Mouse (Mus musculus): ENCODE results near the gene Snx5. TPM values are rescaled to one million over a fixed set of nuclear protein-coding genes. Genes with fewer than 3 reads are reported as not detected.

Snx5 gene
- polyA plus RNA-seq, 1 experiment from 2014 or later = 88.9 TPM

DNA sequence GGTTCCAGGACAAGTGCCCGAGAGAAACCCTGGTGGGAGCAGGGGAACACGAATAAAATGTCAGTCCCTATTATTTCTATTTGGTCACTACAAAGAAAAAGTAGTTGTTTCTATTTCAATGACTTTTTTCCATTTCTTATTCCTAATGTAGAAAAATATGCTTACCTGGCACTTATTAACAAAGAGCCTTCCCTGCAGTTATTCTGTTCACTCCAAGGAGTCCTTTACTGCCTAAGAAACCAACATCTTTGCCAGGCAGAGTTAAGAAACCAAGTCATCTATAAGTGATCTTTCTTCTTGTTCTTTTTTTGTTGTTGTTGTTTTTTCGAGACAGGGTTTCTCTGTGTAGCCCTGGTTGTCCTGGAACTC is 5.6 kb downstream of the Snx5 start:
- no peak for ATAC-seq (ENCODE audit: low FRiP score, low read depth)
- 83% methylated on average over 3 of the region's 3 CpGs for WGBS

DNA sequence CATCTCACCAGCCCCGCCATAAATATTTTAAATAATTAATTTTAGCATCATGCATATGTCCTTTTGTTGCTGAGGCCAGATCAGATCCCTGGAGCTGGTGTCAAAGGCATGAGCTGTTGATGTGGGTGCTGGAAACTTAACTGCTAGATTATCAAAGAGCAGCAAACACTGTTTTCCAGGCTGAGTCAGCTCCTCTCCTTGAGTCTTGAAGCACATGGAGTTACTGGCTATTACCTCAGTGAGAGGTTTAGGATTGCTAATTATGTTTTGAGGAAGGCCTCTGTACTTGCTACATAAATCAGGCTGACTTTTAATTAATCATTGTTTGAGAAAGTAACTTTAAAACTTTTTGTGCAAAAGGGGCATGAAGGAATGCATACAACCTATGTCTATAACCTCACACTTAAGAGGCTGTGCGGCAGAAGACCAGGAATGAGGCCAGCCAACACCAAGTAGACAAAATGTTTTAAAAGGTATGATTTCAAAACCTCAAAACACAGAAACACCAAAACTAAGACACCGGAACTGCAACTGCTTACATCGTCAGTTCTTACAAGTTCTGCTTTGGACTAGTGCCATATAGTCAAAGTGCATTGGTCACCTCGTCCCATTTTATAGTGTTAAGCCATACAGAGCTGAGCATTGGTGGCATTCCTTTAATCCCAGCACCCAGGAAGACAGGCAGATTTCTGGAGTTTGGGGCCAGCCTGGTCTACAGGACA is 6.1 kb downstream of the Snx5 start:
- H3K9me3 ChIP-seq = no peaks in the 10 kb centered on the region
- no peak for ATAC-seq (ENCODE audit: low FRiP score, low read depth)
- no peak overlapping the region for H3K27ac ChIP-seq
- H3K4me3 ChIP-seq = no peak overlapping the region
- H3K4me1 ChIP-seq = peaks cover 14% of the 10 kb centered on the region
- WGBS = 79% methylated on average over 5 of the region's 5 CpGs
- H3K36me3 ChIP-seq = peaks cover 5% of the 10 kb centered on the region; the same call in 1 of the 2 replicates
- no peak overlapping the region for H3K9ac ChIP-seq
- H3K4me2 ChIP-seq (replicated peaks) = no peak overlapping the region
- no peaks in the 10 kb centered on the region for H3K27me3 ChIP-seq (replicated peaks)

More for the DNA sequence above, 5.6 kb downstream of the Snx5 start:
- Histone ChIP-seq H3K4me1 (peaks cover 14% of the 10 kb centered on the region), H3K27me3 (replicated peaks) (no peaks in the 10 kb centered on the region), H3K9ac (no peak overlapping the region), H3K9me3 (no peaks in the 10 kb centered on the region), H3K4me3 (no peak overlapping the region), H3K4me2 (replicated peaks) (no peak overlapping the region), H3K36me3 (peaks cover 4% of the 10 kb centered on the region; the same call in 1 of the 2 replicates), H3K27ac (no peak overlapping the region)

GRCm38 (mm10) chr2:144262837-144263236 is 7.9 kb downstream of the Snx5 start:
- no peak for ATAC-seq (ENCODE audit: low FRiP score, low read depth)
- H3K9me3 ChIP-seq = no peaks in the 10 kb centered on the region
- 90% methylated on average over 2 of the region's 2 CpGs for WGBS
- no peak overlapping the region for H3K27ac ChIP-seq
- no peaks in the 10 kb centered on the region for H3K27me3 ChIP-seq (replicated peaks)
- no peak overlapping the region for H3K9ac ChIP-seq
- peaks cover 22% of the 10 kb centered on the region for H3K36me3 ChIP-seq
- no peak overlapping the region for H3K4me2 ChIP-seq (replicated peaks)
- H3K4me3 ChIP-seq = no peak overlapping the region
- no peaks in the 10 kb centered on the region; the same call in 1 of the 2 replicates for H3K4me1 ChIP-seq

DNA sequence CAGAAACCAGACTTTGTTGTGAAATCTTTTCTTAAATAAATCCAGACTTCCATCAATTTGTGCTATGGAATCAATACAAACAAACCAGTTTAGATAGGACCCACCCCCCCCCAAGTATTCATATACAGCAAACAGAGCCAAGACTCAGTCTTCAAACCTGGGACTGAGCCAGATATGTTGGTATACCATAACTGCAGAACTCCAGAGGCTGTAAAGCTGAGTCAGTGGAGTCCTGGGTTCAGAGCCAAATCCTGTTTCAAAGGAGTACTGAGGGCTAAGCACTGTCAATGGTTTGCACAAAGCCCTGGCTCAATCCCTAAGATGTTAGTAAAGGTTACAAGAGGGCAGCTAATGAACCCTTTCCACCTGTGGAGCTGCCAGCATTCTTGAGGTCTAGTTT is 20.6 kb downstream of the Snx5 start:
- H3K4me1 ChIP-seq = peaks cover 9% of the 10 kb centered on the region; the same call in 1 of the 2 replicates

GRCm38 (mm10) chr2:144248613-144249376 is 21.9 kb downstream of the Snx5 start:
- H3K27me3 ChIP-seq (replicated peaks) = no peaks in the 10 kb centered on the region
- H3K9ac ChIP-seq = no peak overlapping the region
- no peak for ATAC-seq (ENCODE audit: low FRiP score, low read depth)
- no peak overlapping the region for H3K4me2 ChIP-seq (replicated peaks)
- no peak overlapping the region for H3K4me3 ChIP-seq
- no peak overlapping the region for H3K27ac ChIP-seq
- H3K9me3 ChIP-seq = no peaks in the 10 kb centered on the region
- H3K36me3 ChIP-seq = peaks cover 40% of the 10 kb centered on the region
- H3K4me1 ChIP-seq = peaks cover 9% of the 10 kb centered on the region; the same call in 1 of the 2 replicates
- 37% methylated on average over 4 of the region's 4 CpGs for WGBS

More for the DNA sequence above, 20.6 kb downstream of the Snx5 start:
- no peak overlapping the region for H3K9ac ChIP-seq
- H3K4me2 ChIP-seq (replicated peaks) = no peak overlapping the region
- no peak for ATAC-seq (ENCODE audit: low FRiP score, low read depth)
- no peaks in the 10 kb centered on the region for H3K9me3 ChIP-seq
- H3K36me3 ChIP-seq = peaks cover 53% of the 10 kb centered on the region
- H3K27me3 ChIP-seq (replicated peaks) = no peaks in the 10 kb centered on the region
- no peak overlapping the region for H3K27ac ChIP-seq
- H3K4me3 ChIP-seq = no peak overlapping the region

- Histone ChIP-seq H3K27ac (no peak overlapping the region), H3K4me1 (peaks cover 9% of the 10 kb centered on the region; the same call in 1 of the 2 replicates), H3K9ac (no peak overlapping the region), H3K36me3 (peaks cover 27% of the 10 kb centered on the region), H3K4me3 (no peak overlapping the region), H3K9me3 (no peaks in the 10 kb centered on the region), H3K4me2 (replicated peaks) (no peak overlapping the region), H3K27me3 (replicated peaks) (no peaks in the 10 kb centered on the region)
- ATAC-seq (ENCODE audit: low FRiP score, low read depth) = no peak
- 48% methylated on average over 5 of the region's 5 CpGs for WGBS
These were observed 23.2 kb downstream of the Snx5 start for GRCm38 (mm10) chr2:144247337-144247978.

GRCm38 (mm10) chr2:144246270-144246669 is 24.4 kb downstream of the Snx5 start:
- no peak overlapping the region for H3K9ac ChIP-seq
- WGBS = 90% methylated on average over 2 of the region's 2 CpGs
- ATAC-seq (ENCODE audit: low FRiP score, low read depth) = no peak
- peaks cover 17% of the 10 kb centered on the region for H3K36me3 ChIP-seq
- no peak overlapping the region for H3K27ac ChIP-seq
- peaks cover 9% of the 10 kb centered on the region; the same call in 1 of the 2 replicates for H3K4me1 ChIP-seq
- no peaks in the 10 kb centered on the region for H3K9me3 ChIP-seq
- no peaks in the 10 kb centered on the region for H3K27me3 ChIP-seq (replicated peaks)
- H3K4me3 ChIP-seq = no peak overlapping the region
- no peak overlapping the region for H3K4me2 ChIP-seq (replicated peaks)

DNA sequence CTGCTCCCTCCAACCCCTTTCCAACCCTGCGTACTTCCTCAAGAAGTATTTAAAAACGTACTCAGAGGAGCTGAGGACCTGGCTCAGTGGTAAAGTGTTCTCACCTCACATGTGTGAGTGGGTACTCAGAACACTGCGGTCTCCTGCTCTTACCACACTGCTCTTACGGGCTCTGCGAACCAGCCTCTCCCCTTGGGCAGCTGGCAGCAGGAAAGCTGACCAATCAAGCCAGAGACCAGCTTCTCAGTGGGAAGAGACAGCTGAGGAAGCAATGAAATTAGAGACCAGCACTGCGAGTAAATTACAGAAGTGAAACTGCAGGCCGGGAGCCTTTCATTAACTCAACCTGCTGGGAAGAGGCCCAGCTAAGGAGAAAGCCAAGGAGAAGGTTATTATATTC is 25.2 kb downstream of the Snx5 start:
- no peak overlapping the region for H3K4me3 ChIP-seq
- no peaks in the 10 kb centered on the region for H3K9me3 ChIP-seq
- peaks cover 9% of the 10 kb centered on the region; the same call in 1 of the 2 replicates for H3K4me1 ChIP-seq
- H3K27ac ChIP-seq = no peak overlapping the region
- H3K27me3 ChIP-seq (replicated peaks) = no peaks in the 10 kb centered on the region
- ATAC-seq (ENCODE audit: low FRiP score, low read depth) = no peak
- H3K9ac ChIP-seq = no peak overlapping the region
- H3K4me2 ChIP-seq (replicated peaks) = no peak overlapping the region
- WGBS = 65% methylated on average over 7 of the region's 7 CpGs
- H3K36me3 ChIP-seq = peaks cover 10% of the 10 kb centered on the region

DNA sequence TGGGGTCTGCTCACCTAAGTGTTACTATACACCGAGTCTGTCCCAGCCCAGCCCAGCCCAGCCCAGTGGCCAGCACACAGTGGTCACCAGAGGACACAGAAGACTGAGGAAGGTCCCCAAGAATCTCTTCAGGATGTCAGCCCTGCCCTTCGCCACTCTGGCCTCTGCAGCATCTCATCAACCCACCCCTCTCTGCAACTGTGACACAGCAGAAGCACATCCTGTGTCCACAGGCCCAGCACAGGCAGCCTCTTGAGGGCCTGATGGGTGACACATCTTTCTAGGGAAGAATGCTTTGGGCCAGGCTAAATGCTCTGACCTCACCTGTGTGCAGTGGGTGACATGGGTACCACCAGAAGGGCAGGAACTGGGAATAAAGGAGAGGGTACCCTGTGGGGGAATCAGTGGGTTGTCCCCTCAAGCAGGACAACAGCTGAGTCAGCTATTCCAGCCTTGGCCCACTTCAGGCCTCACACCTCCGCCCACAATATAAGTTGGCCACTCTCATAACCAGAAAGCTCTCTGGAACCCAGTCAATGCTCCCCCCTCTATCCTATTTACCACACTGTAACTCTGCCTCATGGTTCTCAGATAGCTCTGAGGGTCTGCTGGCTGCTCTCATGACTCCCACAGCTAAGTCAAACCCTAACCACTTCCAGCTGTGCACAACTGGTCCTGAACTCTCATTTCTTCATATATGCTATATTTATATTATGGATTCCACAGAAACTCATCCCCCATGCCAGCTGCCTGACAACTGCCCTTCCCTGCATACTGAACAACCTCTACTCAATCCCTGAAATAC is 30.4 kb downstream of the Snx5 start:
- no peak overlapping the region for H3K4me2 ChIP-seq (replicated peaks)
- H3K27ac ChIP-seq = no peak overlapping the region
- no peak overlapping the region for H3K9ac ChIP-seq
- WGBS = 88% methylated on average over 3 of the region's 3 CpGs
- ATAC-seq (ENCODE audit: low FRiP score, low read depth) = no peak
- H3K36me3 ChIP-seq = no peaks in the 10 kb centered on the region
- H3K4me1 ChIP-seq = no peaks in the 10 kb centered on the region
- H3K4me3 ChIP-seq = no peak overlapping the region
- no peaks in the 10 kb centered on the region for H3K27me3 ChIP-seq (replicated peaks)
- no peaks in the 10 kb centered on the region for H3K9me3 ChIP-seq

GRCm38 (mm10) chr2:144239318-144239717 is 31.4 kb downstream of the Snx5 start:
- H3K9ac ChIP-seq = no peak overlapping the region
- no peak overlapping the region for H3K4me3 ChIP-seq
- H3K36me3 ChIP-seq = no peaks in the 10 kb centered on the region
- H3K4me1 ChIP-seq = no peaks in the 10 kb centered on the region
- no peak overlapping the region for H3K4me2 ChIP-seq (replicated peaks)
- H3K9me3 ChIP-seq = no peaks in the 10 kb centered on the region
- 63% methylated on average over 2 of the region's 2 CpGs for WGBS
- no peak for ATAC-seq (ENCODE audit: low FRiP score, low read depth)
- no peaks in the 10 kb centered on the region for H3K27me3 ChIP-seq (replicated peaks)
- H3K27ac ChIP-seq = no peak overlapping the region

DNA sequence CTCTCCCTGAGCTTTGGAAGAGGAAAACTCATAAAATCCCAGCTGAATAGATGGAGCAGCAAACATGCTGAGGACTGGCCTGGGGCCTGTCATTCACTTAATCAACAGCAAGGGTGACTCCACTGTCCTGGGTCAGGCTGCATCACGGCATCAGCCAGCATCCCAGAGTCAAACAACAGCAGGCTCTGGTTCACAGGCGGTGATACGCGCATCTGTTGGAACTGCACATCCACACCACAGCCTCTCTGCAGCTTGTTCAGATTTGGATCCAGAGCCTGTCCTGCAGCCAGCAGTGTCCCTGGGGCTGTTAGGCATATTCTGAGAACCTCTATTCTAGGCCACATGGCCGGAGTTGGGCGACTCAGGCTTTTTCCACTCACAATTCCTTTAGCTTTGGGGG is 32.4 kb downstream of the Snx5 start:
- H3K27me3 ChIP-seq (replicated peaks) = no peaks in the 10 kb centered on the region
- no peaks in the 10 kb centered on the region for H3K4me1 ChIP-seq
- H3K4me2 ChIP-seq (replicated peaks) = no peak overlapping the region
- no peak overlapping the region for H3K4me3 ChIP-seq
- H3K36me3 ChIP-seq = no peaks in the 10 kb centered on the region
- H3K9me3 ChIP-seq = no peaks in the 10 kb centered on the region
- 74% methylated on average over 6 of the region's 6 CpGs for WGBS
- H3K27ac ChIP-seq = no peak overlapping the region
- ATAC-seq (ENCODE audit: low FRiP score, low read depth) = no peak
- H3K9ac ChIP-seq = no peak overlapping the region
